Mouse (Mus musculus): ENCODE measurements around the gene Dstyk. TPM values are rescaled to one million over a fixed set of nuclear protein-coding genes. Genes with fewer than 3 reads are reported as not detected.

Gene Dstyk
- polyA plus RNA-seq, 1 experiment, result 6.9 TPM

GRCm38 (mm10) chr1:132375256-132375655, 42.1 kb upstream of the Dstyk start:
- peaks cover 9% of the 10 kb centered on the region for H3K79me2 ChIP-seq (ENCODE audit: control insufficient read depth, insufficient read depth)
- TF ChIP-seq REST (IDR thresholded peaks at IDR 0.05; ENCODE audit: insufficient read depth, insufficient read length) (no peak), MYOD1 (IDR thresholded peaks at IDR 0.05; ENCODE audit: control insufficient read depth in 1 of 3, insufficient read length in 2 of 3, low read depth in 2 of 3) (peak in 2 of 3 experiments; percentile 11 to 17), USF1 (IDR thresholded peaks at IDR 0.05; ENCODE audit: low read depth) (no peak), SRF (IDR thresholded peaks at IDR 0.05; ENCODE audit: control insufficient read depth, insufficient read length, low read depth) (no peak), MAX (IDR thresholded peaks at IDR 0.05; ENCODE audit: low read depth) (no peak), POLR2AphosphoS2 (IDR thresholded peaks at IDR 0.05; ENCODE audit: insufficient read length, low read depth) (no peak), POLR2A (IDR thresholded peaks at IDR 0.05; ENCODE audit: insufficient read length, low read depth) (no peak), TCF12 (IDR thresholded peaks at IDR 0.05; ENCODE audit: insufficient read depth, poor library complexity, severe bottlenecking) (no peak), E2F4 (IDR thresholded peaks at IDR 0.05; ENCODE audit: insufficient read depth) (no peak), CEBPB (IDR thresholded peaks at IDR 0.05; ENCODE audit: insufficient read depth, poor library complexity, severe bottlenecking) (no peak), TCF3 (IDR thresholded peaks at IDR 0.05; ENCODE audit: insufficient read length, low read depth) (no peak), MYOG (IDR thresholded peaks at IDR 0.05; ENCODE audit: control insufficient read depth in 1 of 3, insufficient read depth in 1 of 3, insufficient read length in 2 of 3, low read depth in 2 of 3) (peak in 2 of 3 experiments; percentile 25 to 38)
- no peak overlapping the region for H3K4me3 ChIP-seq
- no peaks in the 10 kb centered on the region for H3K27me3 ChIP-seq (ENCODE audit: control insufficient read depth, insufficient read depth, insufficient read length)
- H3K36me3 ChIP-seq (ENCODE audit: control insufficient read depth, insufficient read depth), result peaks cover 9% of the 10 kb centered on the region
- peak overlapping the region; percentile 61 for H3K4me2 ChIP-seq (ENCODE audit: low read depth)
- no peak overlapping the region for H3ac ChIP-seq (ENCODE audit: control insufficient read depth, insufficient read length)

- Histone ChIP-seq H3K27me3 (ENCODE audit: control insufficient read depth, insufficient read depth, insufficient read length) (no peaks in the 10 kb centered on the region), H3K4me3 (no peak overlapping the region), H3K36me3 (ENCODE audit: control insufficient read depth, insufficient read depth) (peaks cover 9% of the 10 kb centered on the region), H3ac (ENCODE audit: control insufficient read depth, insufficient read length) (no peak overlapping the region), H3K4me2 (ENCODE audit: low read depth) (peak overlapping the region; percentile 32), H3K79me2 (ENCODE audit: control insufficient read depth, insufficient read depth) (peaks cover 9% of the 10 kb centered on the region)
- TF ChIP-seq SRF (IDR thresholded peaks at IDR 0.05; ENCODE audit: control insufficient read depth, insufficient read length, low read depth), result no peak
- no peak for TF ChIP-seq MYOD1 (IDR thresholded peaks at IDR 0.05; ENCODE audit: control insufficient read depth in 1 of 3, insufficient read length in 2 of 3, low read depth in 2 of 3)
- no peak for TF ChIP-seq MAX (IDR thresholded peaks at IDR 0.05; ENCODE audit: low read depth)
- TF ChIP-seq TCF3 (IDR thresholded peaks at IDR 0.05; ENCODE audit: insufficient read length, low read depth), result no peak
- no peak for TF ChIP-seq POLR2A (IDR thresholded peaks at IDR 0.05; ENCODE audit: insufficient read length, low read depth)
- no peak for TF ChIP-seq POLR2AphosphoS2 (IDR thresholded peaks at IDR 0.05; ENCODE audit: insufficient read length, low read depth)
Observed at GRCm38 (mm10) chr1:132376211-132377054, 40.9 kb upstream of the Dstyk start.

- H3K4me3 ChIP-seq, result no peak overlapping the region
- peaks cover 9% of the 10 kb centered on the region for H3K79me2 ChIP-seq (ENCODE audit: control insufficient read depth, insufficient read depth)
- no peak overlapping the region for H3ac ChIP-seq (ENCODE audit: control insufficient read depth, insufficient read length)
- peaks cover 9% of the 10 kb centered on the region for H3K36me3 ChIP-seq (ENCODE audit: control insufficient read depth, insufficient read depth)
- TF ChIP-seq POLR2A (IDR thresholded peaks at IDR 0.05; ENCODE audit: insufficient read length, low read depth) (no peak), TCF12 (IDR thresholded peaks at IDR 0.05; ENCODE audit: insufficient read depth, poor library complexity, severe bottlenecking) (no peak), MYOD1 (IDR thresholded peaks at IDR 0.05; ENCODE audit: control insufficient read depth in 1 of 3, insufficient read length in 2 of 3, low read depth in 2 of 3) (no peak), SRF (IDR thresholded peaks at IDR 0.05; ENCODE audit: control insufficient read depth, insufficient read length, low read depth) (no peak), MYOG (IDR thresholded peaks at IDR 0.05; ENCODE audit: control insufficient read depth in 1 of 3, insufficient read depth in 1 of 3, insufficient read length in 2 of 3, low read depth in 2 of 3) (no peak), TCF3 (IDR thresholded peaks at IDR 0.05; ENCODE audit: insufficient read length, low read depth) (no peak), MAX (IDR thresholded peaks at IDR 0.05; ENCODE audit: low read depth) (no peak)
- H3K27me3 ChIP-seq (ENCODE audit: control insufficient read depth, insufficient read depth, insufficient read length), result no peaks in the 10 kb centered on the region
- no peak overlapping the region for H3K4me2 ChIP-seq (ENCODE audit: low read depth)
Observed at GRCm38 (mm10) chr1:132377055-132377365, 40.3 kb upstream of the Dstyk start.

GRCm38 (mm10) chr1:132377811-132378210, 39.5 kb upstream of the Dstyk start:
- no peak overlapping the region for H3K4me2 ChIP-seq (ENCODE audit: low read depth)
- peaks cover 9% of the 10 kb centered on the region for H3K36me3 ChIP-seq (ENCODE audit: control insufficient read depth, insufficient read depth)
- H3ac ChIP-seq (ENCODE audit: control insufficient read depth, insufficient read length), result no peak overlapping the region
- no peak overlapping the region for H3K4me3 ChIP-seq
- H3K79me2 ChIP-seq (ENCODE audit: control insufficient read depth, insufficient read depth), result peaks cover 14% of the 10 kb centered on the region
- no peaks in the 10 kb centered on the region for H3K27me3 ChIP-seq (ENCODE audit: control insufficient read depth, insufficient read depth, insufficient read length)
- TF ChIP-seq POLR2A (IDR thresholded peaks at IDR 0.05; ENCODE audit: insufficient read length, low read depth) (no peak), TCF12 (IDR thresholded peaks at IDR 0.05; ENCODE audit: insufficient read depth, poor library complexity, severe bottlenecking) (no peak), USF1 (IDR thresholded peaks at IDR 0.05; ENCODE audit: low read depth) (no peak), E2F4 (IDR thresholded peaks at IDR 0.05; ENCODE audit: insufficient read depth) (no peak), TCF3 (IDR thresholded peaks at IDR 0.05; ENCODE audit: insufficient read length, low read depth) (no peak), MAX (IDR thresholded peaks at IDR 0.05; ENCODE audit: low read depth) (no peak), MYOG (IDR thresholded peaks at IDR 0.05; ENCODE audit: control insufficient read depth in 1 of 3, insufficient read depth in 1 of 3, insufficient read length in 2 of 3, low read depth in 2 of 3) (no peak), REST (IDR thresholded peaks at IDR 0.05; ENCODE audit: insufficient read depth, insufficient read length) (no peak), MYOD1 (IDR thresholded peaks at IDR 0.05; ENCODE audit: control insufficient read depth in 1 of 3, insufficient read length in 2 of 3, low read depth in 2 of 3) (no peak), CEBPB (IDR thresholded peaks at IDR 0.05; ENCODE audit: insufficient read depth, poor library complexity, severe bottlenecking) (no peak), SRF (IDR thresholded peaks at IDR 0.05; ENCODE audit: control insufficient read depth, insufficient read length, low read depth) (no peak), POLR2AphosphoS2 (IDR thresholded peaks at IDR 0.05; ENCODE audit: insufficient read length, low read depth) (no peak)

Measured in myocyte (in vitro differentiated cells).